Mouse (Mus musculus) cerebellum, postnatal 25 days (tissue): ENCODE data around the gene Gpr137.

Source experiments
- DNase-seq, 2 experiments: peaks; one replicate each; pipeline ENCODE4 v3.0.0; 2021; ENCODE audit warnings: mixed read lengths in 2 of 2

Gpr137 gene

GRCm38 (mm10) chr19:6972247-6972917 is 30.1 kb upstream of the Gpr137 start:
- DNase-seq: no peak

GRCm38 (mm10) chr19:6971644-6972043 is 29.4 kb upstream of the Gpr137 start:
- DNase-seq: no peak

GRCm38 (mm10) chr19:6970460-6971085 is 28.3 kb upstream of the Gpr137 start:
- DNase-seq: no peak

- peak in 1 of 2 experiments; percentile 68 for DNase-seq
These were observed 27.5 kb upstream of the Gpr137 start for GRCm38 (mm10) chr19:6969665-6970381.

GRCm38 (mm10) chr19:6969291-6969664 is 27.0 kb upstream of the Gpr137 start:
- DNase-seq: no peak

- DNase-seq: peak in 1 of 2 experiments; percentile 39
These were observed 26.4 kb upstream of the Gpr137 start for GRCm38 (mm10) chr19:6968491-6969271.

- no peak for DNase-seq
These were observed 14.2 kb upstream of the Gpr137 start for GRCm38 (mm10) chr19:6956461-6956860.

- DNase-seq: no peak
These were observed 13.1 kb upstream of the Gpr137 start for GRCm38 (mm10) chr19:6955424-6955823.

- peak; percentile 34 to 71 for DNase-seq
These were observed 11.8 kb upstream of the Gpr137 start for GRCm38 (mm10) chr19:6954046-6954445.

- peak; percentile 34 to 51 for DNase-seq
These were observed 10.4 kb upstream of the Gpr137 start for GRCm38 (mm10) chr19:6952712-6953037.

- peak; percentile 78 to 86 for DNase-seq
These were observed 9.9 kb upstream of the Gpr137 start for GRCm38 (mm10) chr19:6951994-6952711.

GRCm38 (mm10) chr19:6951381-6951968 is 9.2 kb upstream of the Gpr137 start:
- DNase-seq: peak; percentile 92 to 94

- DNase-seq: peak; percentile 72 to 75
These were observed 8.4 kb upstream of the Gpr137 start for GRCm38 (mm10) chr19:6950613-6951153.

GRCm38 (mm10) chr19:6949951-6950350 is 7.7 kb upstream of the Gpr137 start:
- no peak for DNase-seq

- no peak for DNase-seq
These were observed 7.3 kb upstream of the Gpr137 start for GRCm38 (mm10) chr19:6949532-6949931.

GRCm38 (mm10) chr19:6948186-6948585 is 5.9 kb upstream of the Gpr137 start:
- peak; percentile 87 to 91 for DNase-seq

- no peak for DNase-seq
These were observed 5.5 kb upstream of the Gpr137 start for GRCm38 (mm10) chr19:6947742-6948141.

GRCm38 (mm10) chr19:6943709-6944108 is 1.4 kb upstream of the Gpr137 start:
- DNase-seq: no peak

- no peak for DNase-seq
These were observed 484 bp upstream of the Gpr137 start for GRCm38 (mm10) chr19:6942764-6943163.

GRCm38 (mm10) chr19:6941372-6942248 is 670 bp downstream of the Gpr137 start, which contains the start of gene Bad:
Bad (plus strand) TSS chr19:6941861.
- peak; percentile 96 to 98 for DNase-seq
